Mouse (Mus musculus) forebrain, postnatal 0 days (tissue): ENCODE results near the gene Slc35g2. TPM values are rescaled to one million over a fixed set of nuclear protein-coding genes. Genes with fewer than 3 reads are reported as not detected.

Source experiments
- ATAC-seq: fragments of 200-750 bp; cut with Nextera tagmentation; 2 replicates; pipeline ENCODE4 v1.8.0; 2017; ENCODE audit warnings: mild to moderate bottlenecking, moderate library complexity
- DNase-seq: peaks from one replicate; pipeline ENCODE4 v3.0.0-alpha.2; 2015
- H3K27ac ChIP-seq: fragments of 300-500 bp; sonication (generic); 2 replicates; pipeline ENCODE4 v1.5.1; 2014; ENCODE audit warnings: low read depth, mild to moderate bottlenecking, antibody characterized with exemption, low read length, moderate library complexity, mixed read lengths
- H3K27me3 ChIP-seq: fragments of 300-500 bp; sonication (generic); 2 replicates; pipeline ENCODE4 v1.6.1; 2014; ENCODE audit warnings: mild to moderate bottlenecking, low read length, mixed read lengths; ENCODE audit not compliant: insufficient read depth
- H3K36me3 ChIP-seq: fragments of 300-500 bp; sonication (generic); 2 replicates; pipeline ENCODE4 v1.6.1; 2014; ENCODE audit warnings: mild to moderate bottlenecking, moderate library complexity; ENCODE audit not compliant: insufficient read depth
- H3K4me1 ChIP-seq: fragments of 300-500 bp; sonication (generic); 2 replicates; pipeline ENCODE4 v1.6.1; 2014; ENCODE audit warnings: antibody characterized with exemption; ENCODE audit not compliant: insufficient read depth
- H3K4me2 ChIP-seq: fragments of 300-500 bp; sonication (generic); 2 replicates; pipeline ENCODE4 v1.6.1; 2014; ENCODE audit warnings: low read depth, mild to moderate bottlenecking, moderate library complexity
- H3K4me3 ChIP-seq: fragments of 300-500 bp; sonication (generic); 2 replicates; pipeline ENCODE4 v1.5.1; 2014; ENCODE audit warnings: low read depth, low read length, mixed read lengths
- H3K9ac ChIP-seq: fragments of 300-500 bp; sonication (generic); 2 replicates; pipeline ENCODE4 v1.6.1; 2014; ENCODE audit warnings: mild to moderate bottlenecking
- H3K9me3 ChIP-seq: fragments of 300-500 bp; sonication (generic); 2 replicates; pipeline ENCODE4 v1.6.1; 2016; ENCODE audit warnings: low read length
- CTCF ChIP-seq: sonication (generic); IDR thresholded peaks from 2 replicates; pipeline ENCODE4 v1.5.1; 2016; ENCODE audit warnings: antibody characterized with exemption, control low read depth, low read depth
- WGBS: fragments of 180-500 bp; shearing (Covaris S2); extraction: QIAGEN DNeasy Blood & Tissue Kit; methylation state at CpG from one replicate; pipeline ENCODE4 v1.1.7; 2014; 5-methylcytosine and 5-hydroxymethylcytosine counted together
- polyA plus RNA-seq: library from polyadenylated mRNA; unstranded; fragments of >200 nt; fragmentation: Nextera tagmentation; extraction: Ambion mirVana; gene quantifications from 2 replicates; pipeline ENCODE4 v1.2.1, GENCODE M21; 2015
- total RNA-seq: library from RNA; depleted of rRNA; stranded (reverse); fragments of >200 nt; gene quantifications from 2 replicates; pipeline ENCODE4 v1.2.3, GENCODE M21; 2014

Gene Slc35g2
- total and polyA plus RNA-seq, 2 experiments from 2014 or later: 10.5 to 13.5 TPM

- no peak overlapping the region for H3K4me2 ChIP-seq
- no peak overlapping the region for H3K4me3 ChIP-seq
- WGBS: 56% methylated on average over 10 of the region's 10 CpGs
- H3K9ac ChIP-seq: no peak overlapping the region
- peak; percentile 81 for DNase-seq
- no peaks in the 10 kb centered on the region for H3K27me3 ChIP-seq
- H3K27ac ChIP-seq: no peak overlapping the region
- no peak for TF ChIP-seq CTCF
- H3K4me1 ChIP-seq: 0 out of 2 replicates have a peak, but pooled peaks cover 3% of the 10 kb centered on the region
- ATAC-seq: peak; percentile 84
- no peaks in the 10 kb centered on the region for H3K9me3 ChIP-seq
- no peaks in the 10 kb centered on the region for H3K36me3 ChIP-seq
These were observed 10.5 kb downstream of the Slc35g2 start for GRCm38 (mm10) chr9:100560251-100560890.

- Histone ChIP-seq H3K9me3 (no peaks in the 10 kb centered on the region), H3K27ac (no peak overlapping the region), H3K27me3 (0 out of 2 replicates have a peak, but pooled peaks cover 5% of the 10 kb centered on the region), H3K9ac (no peak overlapping the region), H3K4me1 (0 out of 2 replicates have a peak, but pooled peaks cover 3% of the 10 kb centered on the region), H3K36me3 (no peaks in the 10 kb centered on the region), H3K4me3 (no peak overlapping the region), H3K4me2 (no peak overlapping the region)
- no peak for TF ChIP-seq CTCF
- DNase-seq (no peak), ATAC-seq (no peak)
These were observed 11.9 kb downstream of the Slc35g2 start for GRCm38 (mm10) chr9:100558991-100559390.

- H3K4me3 ChIP-seq: no peak overlapping the region
- 0 out of 2 replicates have a peak, but pooled peaks cover 5% of the 10 kb centered on the region for H3K27me3 ChIP-seq
- WGBS: 29% methylated on average over 4 of the region's 4 CpGs
- no peak overlapping the region for H3K9ac ChIP-seq
- H3K27ac ChIP-seq: no peak overlapping the region
- no peak overlapping the region for H3K4me2 ChIP-seq
- DNase-seq (peak; percentile 79), ATAC-seq (peak; percentile 67)
- TF ChIP-seq CTCF: no peak
- no peaks in the 10 kb centered on the region for H3K36me3 ChIP-seq
- 0 out of 2 replicates have a peak, but pooled peaks cover 3% of the 10 kb centered on the region for H3K4me1 ChIP-seq
- H3K9me3 ChIP-seq: no peaks in the 10 kb centered on the region
These were observed 12.8 kb downstream of the Slc35g2 start for GRCm38 (mm10) chr9:100558023-100558573.

- no peak for ATAC-seq
- DNase-seq: no peak
- TF ChIP-seq CTCF: no peak
- Histone ChIP-seq H3K27ac (no peak overlapping the region), H3K4me3 (no peak overlapping the region), H3K4me1 (0 out of 2 replicates have a peak, but pooled peaks cover 3% of the 10 kb centered on the region), H3K27me3 (0 out of 2 replicates have a peak, but pooled peaks cover 5% of the 10 kb centered on the region), H3K36me3 (no peaks in the 10 kb centered on the region), H3K9ac (no peak overlapping the region), H3K9me3 (no peaks in the 10 kb centered on the region), H3K4me2 (no peak overlapping the region)
- WGBS: 51% methylated on average over 5 of the region's 5 CpGs
These were observed 15.2 kb downstream of the Slc35g2 start for GRCm38 (mm10) chr9:100555686-100556085.

- WGBS: 89% methylated on average over 2 of the region's 2 CpGs
- Histone ChIP-seq H3K36me3 (no peaks in the 10 kb centered on the region), H3K4me3 (no peak overlapping the region), H3K27ac (no peak overlapping the region), H3K27me3 (no peaks in the 10 kb centered on the region), H3K9ac (no peak overlapping the region), H3K4me2 (no peak overlapping the region), H3K4me1 (peaks cover 8% of the 10 kb centered on the region), H3K9me3 (no peaks in the 10 kb centered on the region)
- DNase-seq (no peak), ATAC-seq (no peak)
- peak; percentile 62 for TF ChIP-seq CTCF
These were observed 22.6 kb downstream of the Slc35g2 start for GRCm38 (mm10) chr9:100548313-100548712.

- Histone ChIP-seq H3K27me3 (no peaks in the 10 kb centered on the region), H3K4me2 (peak overlapping the region; percentile 83), H3K36me3 (no peaks in the 10 kb centered on the region), H3K4me1 (peaks cover 8% of the 10 kb centered on the region), H3K27ac (peak overlapping the region; percentile 82), H3K9ac (peak overlapping the region; percentile 79), H3K9me3 (no peaks in the 10 kb centered on the region), H3K4me3 (peak overlapping the region; percentile 93)
- 9% methylated on average over 9 of the region's 9 CpGs for WGBS
- peak; percentile 7 for ATAC-seq
- no peak for TF ChIP-seq CTCF
- DNase-seq: no peak
These were observed 24.3 kb downstream of the Slc35g2 start for GRCm38 (mm10) chr9:100546594-100546910.

- peak within 1 kb of the TSS; percentile 93 for H3K4me3 ChIP-seq
- peaks cover 8% of the 10 kb centered on the region for H3K4me1 ChIP-seq
- H3K36me3 ChIP-seq: no peaks in the 10 kb centered on the region
- TF ChIP-seq CTCF: peak; percentile 78
- WGBS: under 1% methylated on average over 86 of the region's 93 CpGs
- H3K9ac ChIP-seq: peak within 1 kb of the TSS; percentile 79
- ATAC-seq (peak; percentile 100), DNase-seq (peak; percentile 99)
- H3K9me3 ChIP-seq: no peaks in the 10 kb centered on the region
- no peaks in the 10 kb centered on the region for H3K27me3 ChIP-seq
- H3K4me2 ChIP-seq: peak within 1 kb of the TSS; percentile 83
- H3K27ac ChIP-seq: peak within 1 kb of the TSS; percentile 82
These were observed 24.9 kb downstream of the Slc35g2 start, which contains the start of gene Nck1 for GRCm38 (mm10) chr9:100545715-100546593. Nck1 (minus strand) TSS chr9:100546134.
